Mouse (Mus musculus) CD4-positive helper T cell, adult 2 months (primary cell): Measurements from ENCODE around the gene Gm49673.
"Not testable (repeated sequence)": the region's sequence is repeated elsewhere in the genome, so short reads cannot be mapped to it uniquely, and the experiment has no call there.

ENCODE experiments used
- DNase-seq: peaks from one replicate; pipeline ENCODE4 v3.0.0-alpha.2; 2012; ENCODE audit warnings: low read depth, missing footprints, low spot score

Gm49673 gene

DNA sequence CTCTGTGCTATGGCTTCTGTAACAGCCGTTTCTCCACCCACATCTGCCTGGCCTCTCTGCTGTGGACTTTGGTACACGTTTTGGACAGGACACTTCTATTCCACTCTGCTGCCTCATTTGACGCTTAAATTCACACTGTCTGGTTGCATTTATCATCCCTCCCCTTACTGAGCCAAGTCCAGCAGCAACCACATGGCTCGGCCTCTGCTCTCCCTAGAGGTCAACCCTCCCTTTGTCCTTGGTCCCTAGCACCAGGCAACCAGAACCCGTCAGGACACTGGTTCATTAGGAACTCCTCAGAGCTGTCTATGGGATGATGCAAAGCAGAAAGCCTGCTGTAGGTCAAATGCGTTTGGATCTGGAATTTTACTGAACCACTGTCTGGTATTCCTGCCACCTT lies 16.7 kb downstream of the Gm49673 start:
- DNase-seq, result not testable (repeated sequence)

DNA sequence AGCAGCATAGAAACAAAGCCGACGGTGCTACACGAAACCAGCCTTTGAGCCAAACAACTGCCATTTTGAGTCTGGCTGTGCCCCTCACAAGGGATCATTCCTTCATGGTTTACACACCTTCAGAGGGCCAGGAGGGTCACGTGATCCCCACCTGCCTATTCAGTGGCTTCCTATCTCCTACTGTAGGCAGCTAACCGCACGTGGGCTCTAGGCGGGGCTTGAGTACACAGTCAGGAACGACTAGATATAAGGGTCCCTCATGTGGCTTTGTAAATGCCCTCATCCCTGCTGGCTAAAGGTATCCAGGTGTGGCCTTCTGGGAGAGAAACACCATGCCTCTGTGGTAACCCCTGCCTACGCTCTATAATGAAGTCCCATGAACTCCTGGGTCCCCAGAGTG lies 18.0 kb downstream of the Gm49673 start:
- not testable (repeated sequence) for DNase-seq

DNA sequence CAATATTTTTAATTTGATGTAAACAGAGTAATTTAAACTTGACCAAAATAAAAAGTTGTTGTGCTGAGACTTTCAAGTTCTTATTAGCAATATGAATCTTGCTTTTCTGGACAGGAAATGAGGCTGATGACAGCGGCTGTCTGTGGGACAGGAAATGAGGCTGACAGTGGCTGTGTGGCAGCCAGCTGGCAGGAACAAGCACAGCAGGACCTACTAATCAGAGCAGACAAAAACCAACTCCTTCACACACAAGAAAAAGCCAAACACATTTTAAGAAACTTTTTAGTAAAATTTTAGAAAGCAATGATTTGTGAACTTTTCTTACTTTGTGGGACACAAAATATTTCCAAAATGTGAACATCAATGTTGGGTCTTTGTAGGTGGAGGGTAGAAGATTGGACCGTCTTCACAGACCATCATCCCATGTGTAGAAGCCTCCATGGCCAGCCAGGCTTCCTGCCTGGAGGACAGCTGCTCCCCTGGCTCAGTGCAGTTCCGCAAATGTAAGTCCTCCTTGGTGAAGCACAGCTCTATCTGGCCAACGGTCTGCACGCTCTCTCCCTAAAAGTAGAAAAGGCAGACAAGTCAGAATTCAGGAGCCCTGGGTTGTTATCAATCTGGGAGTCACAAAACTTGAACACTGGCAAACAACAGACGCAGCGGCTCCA lies 19.1 kb downstream of the Gm49673 start:
- DNase-seq, result not testable (repeated sequence)

DNA sequence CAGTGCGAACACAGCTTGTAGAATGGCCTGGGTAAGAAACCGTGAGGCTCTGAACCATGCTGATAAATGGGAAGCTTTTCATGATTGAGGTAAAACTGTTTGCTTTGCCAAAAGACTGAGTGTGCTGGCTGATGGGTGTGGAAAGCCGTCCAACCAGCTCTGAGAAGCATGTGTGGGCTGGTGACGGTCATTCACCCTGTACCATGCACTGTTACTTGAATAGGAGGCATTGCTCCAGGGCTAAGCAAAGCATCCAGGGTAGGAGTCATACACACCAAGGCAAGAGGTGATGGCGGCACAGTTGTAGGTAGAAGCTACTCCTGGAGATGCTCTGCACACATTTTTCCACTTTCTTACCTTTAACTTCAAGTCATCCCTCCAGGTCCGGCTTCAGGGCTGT lies 23.0 kb downstream of the Gm49673 start:
- DNase-seq, result not testable (repeated sequence)

DNA sequence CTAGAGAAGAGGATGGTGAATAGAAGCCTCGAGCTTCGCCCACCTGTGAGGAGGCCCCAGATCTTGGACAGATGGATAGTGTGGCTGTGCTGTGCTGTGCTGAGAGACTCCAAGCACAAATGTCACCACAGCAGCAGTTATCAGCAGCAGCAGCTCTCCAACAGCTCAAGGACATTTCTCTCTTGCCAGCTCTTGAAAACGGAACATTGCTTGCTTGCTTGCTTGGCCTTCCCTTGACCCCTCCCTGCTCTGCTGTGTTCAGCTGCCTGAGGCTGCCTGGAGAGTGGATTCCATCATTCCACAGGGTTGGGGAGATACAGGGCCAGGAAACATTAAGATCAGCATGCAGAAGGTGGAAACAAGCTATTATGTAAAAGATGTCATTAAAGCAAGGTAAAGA lies 24.6 kb downstream of the Gm49673 start:
- DNase-seq, result not testable (repeated sequence)

DNA sequence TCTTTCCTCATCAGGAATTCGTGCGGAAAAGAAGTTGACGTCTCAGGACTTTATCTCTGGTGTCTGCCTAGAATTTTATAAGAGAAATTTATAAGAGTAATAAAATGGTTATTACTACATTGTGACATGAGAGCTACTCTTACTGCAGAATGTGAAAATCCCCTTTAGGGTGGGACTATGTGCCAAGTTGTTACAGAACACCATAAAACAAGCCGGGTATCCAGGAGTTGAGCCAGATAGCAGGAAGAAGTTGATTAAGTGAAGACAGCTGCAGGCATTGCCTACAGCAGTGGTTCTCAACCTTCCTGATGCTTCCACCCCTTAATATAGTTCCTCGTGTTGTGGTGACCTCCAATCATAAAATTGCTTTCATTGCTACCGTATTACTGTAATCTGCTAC lies 30.7 kb downstream of the Gm49673 start:
- DNase-seq, result not testable (repeated sequence)

DNA sequence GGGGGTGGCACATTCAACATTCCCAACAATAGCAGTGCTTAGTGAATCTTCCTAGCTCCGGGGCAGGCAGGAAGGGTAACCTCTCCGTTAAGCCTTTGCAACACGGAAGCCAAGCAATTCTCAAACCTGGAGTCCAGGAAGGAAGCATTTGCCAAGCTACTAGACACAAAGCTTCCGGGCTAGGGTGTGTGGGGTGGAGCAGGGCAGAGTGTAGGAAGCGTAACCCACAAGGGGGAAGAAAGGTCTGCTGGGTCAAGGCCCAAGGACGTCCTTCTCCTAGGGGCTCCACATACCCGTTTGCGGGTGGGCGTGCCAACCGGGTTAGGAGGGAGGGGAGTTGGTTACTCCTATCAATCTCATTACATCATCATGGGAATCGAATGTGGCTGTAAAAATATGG lies 31.2 kb downstream of the Gm49673 start:
- DNase-seq, result peak; percentile 18

DNA sequence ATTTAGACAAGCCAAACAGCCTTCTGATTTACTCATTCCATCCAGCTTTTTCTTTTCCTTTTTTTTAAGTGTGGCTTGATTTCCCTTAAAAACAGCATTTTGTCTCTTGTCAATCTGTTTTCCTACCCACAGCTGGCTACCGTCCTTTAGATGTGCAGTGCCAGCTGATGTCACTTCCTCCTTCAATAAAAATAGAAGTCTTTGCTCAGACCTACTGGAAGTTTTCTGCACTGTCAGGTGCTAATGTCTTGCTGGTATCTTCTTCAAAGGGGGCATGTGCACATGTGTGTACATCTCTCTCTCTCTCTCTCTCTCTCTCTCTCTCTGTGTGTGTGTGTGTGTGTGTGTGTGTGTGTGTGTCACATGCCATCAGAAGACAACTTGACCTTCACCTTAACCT lies 35.4 kb downstream of the Gm49673 start:
- not testable (repeated sequence) for DNase-seq

DNA sequence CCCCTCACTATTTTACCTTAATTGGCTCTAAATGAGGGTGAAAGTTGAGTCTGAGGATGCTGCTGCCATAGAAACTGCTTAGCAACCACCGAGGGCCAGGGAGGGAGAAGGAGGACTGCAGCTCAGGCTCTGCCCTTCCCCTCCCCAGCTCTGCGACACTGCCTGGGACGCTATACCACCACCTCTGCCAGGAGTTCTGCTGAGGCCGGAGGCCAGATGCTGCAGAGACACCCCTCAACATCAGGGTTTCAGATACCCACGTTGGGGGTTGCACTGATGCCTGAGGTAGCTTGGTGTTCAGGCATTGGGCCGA lies 46.3 kb downstream of the Gm49673 start:
- not testable (repeated sequence) for DNase-seq

DNA sequence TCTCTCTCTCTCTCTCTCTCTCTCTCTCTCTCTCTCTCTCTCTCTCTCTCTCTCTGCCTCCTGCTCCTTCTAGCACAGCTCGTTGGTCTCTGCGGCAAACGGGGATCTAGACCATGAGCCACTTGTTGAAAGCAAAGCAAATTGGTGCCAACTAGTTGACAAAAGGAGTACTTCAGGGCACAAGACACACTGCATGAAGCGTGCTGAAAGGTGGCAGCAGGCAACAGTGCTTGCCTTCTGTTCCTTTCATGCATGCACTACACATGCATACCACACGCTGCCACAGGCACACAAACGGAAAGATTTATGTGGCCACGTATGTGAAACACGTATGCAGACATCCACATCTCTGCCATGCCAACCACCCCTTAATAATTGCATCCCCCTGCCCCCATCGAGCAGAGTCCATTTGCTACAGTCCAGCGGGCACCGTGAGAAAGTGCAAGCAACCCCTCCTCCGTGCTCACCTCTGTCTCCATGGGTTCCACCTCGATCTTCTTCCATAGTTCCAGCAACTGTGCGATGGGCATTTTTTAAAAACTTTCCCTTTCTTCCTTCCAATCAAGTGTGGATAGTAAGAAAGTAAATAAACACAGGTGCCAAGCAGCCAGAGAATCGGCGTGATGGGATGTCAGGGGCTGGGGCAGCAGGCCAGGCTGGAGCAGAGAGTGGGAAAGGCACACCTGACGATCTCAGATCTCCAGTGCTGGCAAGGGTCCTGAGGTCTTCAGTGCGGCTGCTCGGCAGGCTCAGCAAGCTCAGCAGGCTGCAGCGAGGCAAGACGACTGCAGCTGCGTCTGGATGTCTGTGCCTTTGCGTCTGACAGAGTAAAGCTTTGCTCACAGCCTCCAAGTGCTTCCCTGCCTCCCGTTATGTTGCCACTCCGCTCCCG lies 46.9 kb downstream of the Gm49673 start:
- DNase-seq, result not testable (repeated sequence)

DNA sequence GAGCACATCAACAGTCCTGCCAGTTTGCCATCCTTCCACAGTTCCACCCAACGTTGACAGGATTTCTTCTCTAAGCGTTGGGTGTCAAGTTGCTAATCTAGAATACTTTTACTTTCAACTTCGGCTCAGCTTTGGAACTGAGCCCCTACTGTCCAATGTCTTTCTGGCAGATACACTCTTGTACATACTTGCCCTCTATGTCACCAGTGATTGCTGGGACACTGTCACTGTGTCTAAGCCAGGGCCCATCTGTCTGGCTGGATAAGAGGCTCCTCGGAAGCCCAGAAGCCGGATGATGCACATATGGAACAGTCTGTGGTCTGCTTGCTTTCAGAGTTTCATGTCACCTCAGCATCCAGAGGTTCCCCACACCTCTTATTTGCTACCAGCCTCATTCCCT lies 51.4 kb downstream of the Gm49673 start:
- not testable (repeated sequence) for DNase-seq

DNA sequence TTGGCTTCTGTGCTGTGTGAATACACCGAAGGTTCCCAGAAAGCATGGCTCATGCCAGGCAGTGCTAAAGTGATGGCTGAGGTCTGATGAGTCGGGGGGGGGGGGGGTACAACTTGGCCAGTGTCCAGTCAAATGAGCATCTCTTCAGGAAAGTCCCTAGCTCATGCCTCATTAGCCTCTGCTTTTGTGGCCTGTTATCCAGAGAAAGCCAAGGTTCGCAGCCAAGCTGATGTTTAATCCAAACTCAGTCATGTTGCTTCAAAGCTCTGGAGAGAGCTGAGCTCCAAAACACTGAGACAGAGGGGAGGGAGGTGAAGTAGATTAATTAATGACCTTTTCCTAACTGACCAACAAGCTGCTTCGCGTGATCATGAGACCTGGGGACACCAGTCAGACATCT lies 51.9 kb downstream of the Gm49673 start:
- not testable (repeated sequence) for DNase-seq

DNA sequence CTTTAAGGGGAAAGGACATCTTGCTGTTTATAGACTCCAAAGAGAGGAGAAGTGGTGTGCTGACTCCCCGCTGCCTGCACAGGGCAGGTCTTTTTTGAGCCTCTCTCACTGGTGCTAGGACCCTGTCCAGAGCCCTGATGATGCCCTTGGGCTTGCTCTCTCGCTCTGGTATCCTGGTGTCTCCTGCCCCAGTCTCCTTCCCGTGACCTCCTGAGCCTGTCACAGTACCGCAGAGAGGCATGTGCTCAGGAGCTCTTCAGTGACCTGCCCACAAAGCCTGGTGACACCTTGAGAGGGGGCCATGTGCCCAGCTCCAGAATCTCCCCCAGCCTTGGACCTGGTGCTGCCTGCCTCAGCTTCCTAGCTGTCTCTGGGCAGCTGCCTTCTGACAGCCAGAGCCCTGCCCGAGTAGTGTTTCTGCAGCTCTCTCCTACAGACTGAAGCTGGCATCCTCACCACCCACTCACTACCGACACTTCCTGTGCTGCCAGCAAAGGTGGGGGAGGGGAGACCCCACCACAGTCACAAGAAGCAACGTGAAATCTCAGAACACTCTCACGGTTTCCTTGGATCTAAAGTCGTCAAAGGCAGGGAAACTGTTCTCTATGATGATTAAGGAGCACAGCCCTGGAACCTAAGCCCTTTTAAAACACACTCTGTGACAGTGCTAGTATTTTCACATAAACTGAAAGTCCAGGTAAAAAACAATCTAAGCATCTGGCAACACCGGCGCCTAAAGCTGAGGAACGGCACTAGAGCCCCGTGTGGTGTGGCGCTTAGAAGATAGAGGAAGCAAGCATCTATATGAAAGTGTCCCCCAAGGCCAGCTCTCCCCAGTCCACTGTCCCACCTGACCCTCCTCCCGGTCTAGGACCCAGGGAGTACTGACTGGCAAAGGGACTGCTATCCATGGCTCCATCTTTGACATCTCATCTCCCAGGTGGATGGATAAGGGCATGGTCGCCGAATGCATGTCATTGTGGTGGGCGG lies 54.8 kb downstream of the Gm49673 start:
- not testable (repeated sequence) for DNase-seq

DNA sequence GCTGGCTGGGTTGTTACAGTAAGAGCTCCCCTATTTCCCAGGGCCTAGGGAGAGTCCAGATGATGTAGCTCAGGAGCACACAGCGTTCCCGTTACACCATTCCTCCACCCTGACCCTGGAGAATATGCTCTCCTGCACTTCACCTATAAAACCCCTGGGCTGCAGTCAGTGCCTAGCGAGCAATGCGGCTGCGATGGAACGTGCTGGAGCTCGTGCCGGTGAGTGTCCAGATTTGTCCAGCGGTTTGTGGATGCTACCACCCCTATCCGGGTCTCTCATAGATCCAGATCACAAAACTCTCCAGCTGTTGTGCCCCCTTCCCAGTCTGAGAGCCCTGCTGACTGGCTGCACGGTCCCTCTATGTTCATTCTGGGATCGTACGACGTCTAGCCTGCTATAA lies 56.3 kb downstream of the Gm49673 start:
- not testable (repeated sequence) for DNase-seq

DNA sequence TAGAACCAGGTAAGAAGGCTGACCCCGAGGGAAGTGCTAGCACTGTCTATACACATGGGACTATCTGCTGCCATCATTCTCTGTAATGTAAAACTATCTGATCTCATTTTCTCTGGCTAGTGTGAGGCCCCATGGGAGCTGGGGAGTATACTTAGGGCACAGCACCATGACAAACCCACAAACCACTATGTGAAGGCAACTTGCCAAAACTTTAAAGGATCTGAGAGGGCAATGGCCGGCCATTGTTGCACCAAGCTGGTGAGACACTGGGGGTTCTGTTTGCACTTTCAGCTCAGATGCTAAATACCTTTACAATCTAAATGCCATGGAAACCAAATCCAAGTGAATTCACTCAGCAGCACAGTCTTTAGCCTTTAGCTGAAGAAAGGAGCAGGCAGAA lies 77.7 kb downstream of the Gm49673 start:
- not testable (repeated sequence) for DNase-seq

DNA sequence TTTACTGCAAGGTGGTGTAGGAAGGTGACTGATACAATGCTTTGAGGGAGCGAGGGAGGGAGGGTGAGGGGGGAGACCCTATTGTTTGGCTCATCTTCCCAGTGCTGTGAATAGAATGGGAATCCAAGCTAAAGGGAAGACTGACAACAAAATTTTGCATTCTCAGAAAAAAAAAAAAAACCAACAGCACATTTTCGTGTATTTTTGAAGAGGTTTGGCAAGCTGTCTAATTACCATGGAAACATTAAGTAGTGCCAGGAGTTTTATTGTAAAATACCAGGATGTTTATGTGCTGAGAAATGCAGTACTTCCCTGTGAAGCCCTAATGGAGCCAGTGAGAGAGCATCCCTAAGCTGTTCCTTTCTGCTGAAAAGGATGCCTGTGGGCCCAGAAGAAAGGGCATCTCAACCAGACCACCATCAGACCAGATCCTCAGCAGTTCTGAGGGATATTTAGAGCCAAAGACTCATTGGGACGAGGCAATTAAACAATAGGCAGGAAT lies 90.9 kb downstream of the Gm49673 start:
- DNase-seq, result not testable (repeated sequence)

DNA sequence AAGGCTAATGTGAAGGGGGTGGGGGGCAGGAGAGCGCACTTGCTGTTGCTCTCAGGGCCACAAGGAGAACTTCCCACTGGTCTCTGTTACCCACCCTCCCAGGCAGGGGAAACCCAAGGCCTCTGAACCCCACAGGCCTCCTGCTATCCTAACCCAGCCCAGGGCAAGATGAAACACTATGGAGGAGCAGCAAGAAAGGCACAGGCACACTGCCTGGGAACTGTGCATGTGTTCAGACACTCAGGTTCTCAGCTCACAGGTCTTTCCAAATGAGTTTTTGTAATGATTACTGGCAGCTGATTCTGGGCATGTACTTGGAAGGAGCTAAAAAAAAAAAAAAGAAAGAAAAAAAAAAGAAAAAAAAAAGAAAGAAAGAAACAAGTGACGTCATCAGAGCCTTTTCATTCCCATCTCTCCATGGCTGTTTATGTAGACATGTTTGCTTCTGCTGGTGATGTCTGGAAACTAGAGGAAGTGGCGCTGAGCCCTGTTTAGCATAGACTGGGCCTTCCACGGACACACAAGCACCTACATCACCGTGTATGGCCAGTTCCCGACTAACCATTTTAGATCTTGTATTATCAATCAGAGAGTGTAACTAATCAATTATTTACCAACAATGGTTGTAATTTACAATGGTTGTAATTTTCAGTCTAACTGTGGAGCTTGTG lies 91.5 kb downstream of the Gm49673 start:
- DNase-seq, result not testable (repeated sequence)

DNA sequence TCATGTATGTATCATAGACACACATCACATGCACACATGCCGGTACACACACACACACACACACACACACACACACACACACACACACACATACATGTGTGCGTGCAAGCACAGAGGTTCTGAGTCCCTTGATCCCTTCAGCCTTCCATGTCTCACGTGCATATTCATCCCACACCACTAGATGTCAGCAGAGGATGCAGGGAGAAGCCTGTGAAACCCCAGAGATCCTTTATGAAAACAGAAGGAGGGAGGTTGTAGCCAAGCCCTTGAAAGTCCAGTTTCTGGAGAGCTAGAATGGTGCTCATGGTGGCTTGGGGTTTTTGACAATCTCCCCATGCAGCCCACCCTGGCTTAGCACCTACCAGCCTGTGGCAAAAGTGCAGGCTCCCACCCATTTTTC lies 96.3 kb downstream of the Gm49673 start:
- DNase-seq, result peak; percentile 58

DNA sequence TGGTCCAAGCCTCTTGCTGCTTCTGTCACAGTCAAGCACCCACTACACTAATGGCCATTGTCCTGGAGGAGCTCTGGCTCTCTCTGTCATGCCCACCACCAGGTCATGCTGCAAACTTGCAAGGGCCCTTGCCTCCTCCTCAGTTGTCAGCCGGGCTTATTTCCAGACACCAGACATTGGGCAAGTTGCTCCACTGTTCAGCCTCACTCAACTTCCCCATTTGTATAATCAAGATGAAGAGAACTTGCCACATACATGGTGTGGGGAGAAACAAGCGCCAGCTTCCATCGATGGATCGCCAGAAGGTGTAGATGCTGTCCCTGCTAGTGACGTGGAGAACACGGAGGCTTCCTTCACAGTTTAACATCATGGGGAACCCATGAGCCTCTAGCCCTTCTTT lies 97.4 kb downstream of the Gm49673 start:
- DNase-seq, result not testable (repeated sequence)

DNA sequence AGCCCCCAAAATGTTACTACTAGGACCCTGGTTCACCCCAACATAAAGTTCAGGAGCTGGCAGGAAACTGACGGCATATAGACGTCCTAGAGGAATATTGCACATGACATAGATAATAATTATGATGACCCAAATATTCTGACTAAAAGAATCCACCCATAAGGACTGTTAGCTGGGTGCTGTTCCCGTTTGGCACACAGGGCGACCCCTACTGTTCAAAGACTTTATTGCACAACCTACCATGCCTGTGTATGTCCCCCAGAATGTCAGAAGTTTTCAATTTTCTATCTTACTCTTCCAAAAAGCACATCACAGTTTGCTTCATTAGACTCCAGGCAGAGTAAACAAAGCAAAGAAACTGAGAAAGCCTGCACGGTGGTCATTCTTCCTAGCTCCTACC lies 101.4 kb downstream of the Gm49673 start:
- not testable (repeated sequence) for DNase-seq

DNA sequence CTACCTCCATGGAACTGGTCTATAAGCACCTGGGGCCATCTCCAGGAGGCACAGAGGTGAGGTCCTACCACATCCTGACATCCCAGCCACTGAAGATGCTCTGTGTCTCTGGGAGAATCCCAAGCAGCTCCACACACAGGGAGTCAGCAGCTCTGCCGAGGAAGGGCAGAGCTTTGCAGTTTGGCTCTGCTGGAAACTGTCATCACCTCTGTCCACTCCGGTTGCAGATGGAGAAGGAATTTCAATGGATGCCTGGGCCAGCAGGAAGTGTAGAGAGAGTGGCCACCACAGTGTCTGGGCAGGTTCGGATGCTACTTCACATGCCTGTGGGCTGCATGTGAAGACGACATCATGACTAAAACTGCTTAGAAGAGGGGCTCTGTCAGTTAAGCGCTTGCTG lies 106.4 kb downstream of the Gm49673 start:
- not testable (repeated sequence) for DNase-seq
